Mouse (Mus musculus): Measurements from ENCODE around the gene Gpr25.

DNA sequence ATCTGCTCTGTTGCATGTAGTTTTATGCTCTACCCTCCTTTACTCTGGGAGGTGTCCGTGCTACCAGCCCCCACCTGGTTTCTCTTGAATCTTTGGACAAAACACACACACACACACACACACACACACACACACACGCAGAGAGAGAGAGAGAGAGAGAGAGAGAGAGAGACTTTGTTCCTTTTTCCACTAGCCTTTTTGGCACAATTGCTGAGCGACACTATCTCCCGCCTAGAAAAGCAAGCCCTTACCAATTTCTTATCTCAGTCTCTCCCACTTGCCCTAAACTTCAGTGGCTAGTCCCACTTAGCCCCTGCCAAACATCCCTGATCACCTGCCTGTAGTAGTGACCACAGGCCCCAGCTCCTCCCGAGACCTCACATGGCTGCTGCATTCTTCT is 16.2 kb downstream of the Gpr25 start:
- TF ChIP-seq POLR2A (IDR thresholded peaks at IDR 0.05; ENCODE audit: low read depth, low read length) (no peak), CTCF (IDR thresholded peaks at IDR 0.05; ENCODE audit: borderline replicate concordance, insufficient read depth, low read length) (no peak)
